Mouse (Mus musculus) CH12.LX (cell line): ENCODE results near the gene Lad1. TPM values are rescaled to one million over a fixed set of nuclear protein-coding genes. Genes with fewer than 3 reads are reported as not detected.
A peak's percentile ranks its signal among the peaks of the same experiment; 100 is the strongest.

Experiments used
- DNase-seq: peaks from one replicate; pipeline ENCODE4 v3.0.0-alpha.2; 2013; ENCODE audit errors: extremely low read depth
- H3K27ac ChIP-seq: 2 replicates; pipeline ENCODE4 v1.5.1; 2012; ENCODE audit warnings: low read depth, mild to moderate bottlenecking, control low read depth, moderate library complexity; ENCODE audit not compliant: insufficient read depth
- H3K27me3 ChIP-seq: replicated peaks from 2 replicates; pipeline ENCODE3; 2012; ENCODE audit warnings: inconsistent platforms
- H3K36me3 ChIP-seq, 2 experiments: replicated peaks in 1 of 2; 2 replicates each; pipeline versions ENCODE3 to v1.6.1; 2012; ENCODE audit warnings: inconsistent platforms in 1 of 2, low read length in 1 of 2, mild to moderate bottlenecking in 1 of 2, mixed read lengths in 1 of 2, moderate library complexity in 1 of 2; ENCODE audit not compliant: control insufficient read depth in 1 of 2, insufficient read depth in 1 of 2
- H3K4me1 ChIP-seq, 2 experiments: 2 replicates each; pipeline ENCODE4 v1.6.1; 2012; ENCODE audit warnings: inconsistent platforms in 1 of 2, moderate library complexity in 1 of 2; ENCODE audit not compliant: insufficient read depth in 2 of 2, control insufficient read depth in 1 of 2
- H3K4me2 ChIP-seq: 2 replicates; pipeline ENCODE4 v1.6.1; 2012; ENCODE audit warnings: low read depth, mild to moderate bottlenecking, control low read depth; ENCODE audit not compliant: poor library complexity, insufficient read depth, severe bottlenecking
- H3K4me3 ChIP-seq, 3 experiments: fragments of 150-350 bp in 1 of 3; sonication (generic) in 1 of 3; replicated peaks in 1 of 3; 2 replicates each; pipeline versions ENCODE3 to v1.5.1; 2011 to 2012; ENCODE audit warnings: low read depth in 2 of 3, low read length in 2 of 3, mild to moderate bottlenecking in 2 of 3, moderate library complexity in 2 of 3, control low read depth in 1 of 3, improper control_type of control experiment in 1 of 3, inconsistent platforms in 1 of 3, mixed read lengths in 1 of 3; ENCODE audit not compliant: poor library complexity in 1 of 3
- H3K79me2 ChIP-seq: replicated peaks from 2 replicates; pipeline ENCODE4 v1.6.1; 2012; ENCODE audit warnings: mild to moderate bottlenecking, moderate library complexity; ENCODE audit not compliant: control insufficient read depth, poor library complexity, insufficient read depth, severe bottlenecking; ENCODE audit errors: extremely low read depth
- H3K9ac ChIP-seq: 2 replicates; pipeline ENCODE4 v1.6.1; 2012; ENCODE audit warnings: low read depth, mild to moderate bottlenecking, control low read depth, moderate library complexity; ENCODE audit not compliant: insufficient read depth
- H3K9me3 ChIP-seq: replicated peaks from 2 replicates; pipeline ENCODE3; 2012; ENCODE audit warnings: low read length, inconsistent platforms, mixed read lengths
- BHLHE40 ChIP-seq: IDR thresholded peaks from 2 replicates; pipeline ENCODE4 v1.6.1; 2011; ENCODE audit warnings: mild to moderate bottlenecking, low read depth, low read length, improper control_type of control experiment
- CHD1 ChIP-seq: IDR thresholded peaks from 2 replicates; pipeline ENCODE4 v1.6.1; 2012; ENCODE audit warnings: low read depth, low read length, improper control_type of control experiment, inconsistent platforms
- CTCF ChIP-seq, 2 experiments: IDR thresholded peaks in 1 of 2; conservative IDR thresholded peaks in 1 of 2; 2 replicates each; pipeline ENCODE4 v1.5.1; 2011 to 2012; ENCODE audit warnings: low read depth in 2 of 2, low read length in 2 of 2, improper control_type of control experiment in 1 of 2, inconsistent platforms in 1 of 2, mild to moderate bottlenecking in 1 of 2, moderate library complexity in 1 of 2
- ELF1 ChIP-seq: IDR thresholded peaks from 2 replicates; pipeline ENCODE4 v1.6.1; 2014; ENCODE audit warnings: low read depth, mild to moderate bottlenecking, inconsistent platforms, low read length, improper control_type of control experiment
- ETS1 ChIP-seq: conservative IDR thresholded peaks from 2 replicates; pipeline ENCODE4 v1.6.1; 2012; ENCODE audit warnings: low read depth, mild to moderate bottlenecking, inconsistent platforms, low read length, improper control_type of control experiment, moderate library complexity
- GABPA ChIP-seq: IDR thresholded peaks from 2 replicates; pipeline ENCODE4 v1.6.1; 2012; ENCODE audit warnings: low read depth, low read length, improper control_type of control experiment, inconsistent platforms; ENCODE audit not compliant: insufficient replicate concordance
- HCFC1 ChIP-seq: IDR thresholded peaks from 2 replicates; pipeline ENCODE4 v1.6.1; 2012; ENCODE audit warnings: low read depth, mild to moderate bottlenecking, inconsistent platforms, low read length, improper control_type of control experiment
- IRF4 ChIP-seq: IDR thresholded peaks from 2 replicates; pipeline ENCODE4 v1.6.1; 2014; ENCODE audit warnings: low read depth, mild to moderate bottlenecking, inconsistent platforms, low read length, improper control_type of control experiment
- MAZ ChIP-seq: IDR thresholded peaks from 2 replicates; pipeline ENCODE4 v1.6.1; 2012; ENCODE audit warnings: low read depth, mild to moderate bottlenecking, inconsistent platforms, low read length, improper control_type of control experiment, moderate library complexity
- MXI1 ChIP-seq: IDR thresholded peaks from 2 replicates; pipeline ENCODE4 v1.6.1; 2011; ENCODE audit warnings: mild to moderate bottlenecking, low read depth, low read length, improper control_type of control experiment
- RAD21 ChIP-seq: IDR thresholded peaks from 2 replicates; pipeline ENCODE4 v1.6.1; 2011; ENCODE audit warnings: low read depth, mild to moderate bottlenecking, low read length, improper control_type of control experiment, moderate library complexity
- RCOR1 ChIP-seq: conservative IDR thresholded peaks from 2 replicates; pipeline ENCODE4 v1.6.1; 2012; ENCODE audit warnings: low read depth, mild to moderate bottlenecking, inconsistent platforms, low read length, improper control_type of control experiment
- SMC3 ChIP-seq: IDR thresholded peaks from 2 replicates; pipeline ENCODE4 v1.6.1; 2011; ENCODE audit warnings: low read depth, low read length, improper control_type of control experiment
- TBP ChIP-seq: conservative IDR thresholded peaks from 2 replicates; pipeline ENCODE4 v1.6.1; 2011; ENCODE audit warnings: low read depth, low read length, improper control_type of control experiment
- TCF12 ChIP-seq: IDR thresholded peaks from 2 replicates; pipeline ENCODE4 v1.6.1; 2014; ENCODE audit warnings: low read depth, mild to moderate bottlenecking, inconsistent platforms, low read length, improper control_type of control experiment
- USF2 ChIP-seq: conservative IDR thresholded peaks from 2 replicates; pipeline ENCODE4 v1.6.1; 2011; ENCODE audit warnings: low read depth, low read length, improper control_type of control experiment
- ZKSCAN1 ChIP-seq: IDR thresholded peaks from 2 replicates; pipeline ENCODE4 v1.6.1; 2012; ENCODE audit warnings: low read depth, inconsistent platforms, low read length, improper control_type of control experiment, borderline replicate concordance
- dilution Hi-C: fragments of 300-500 bp; cut with MboI; formaldehyde crosslinking; loops from 2 replicates; pipeline ENCODE4 v1.14.3; 2020; ENCODE audit warnings: low sequenced_read_pairs; ENCODE audit not compliant: extremely low pct_unique_long_range_greater_than_20kb, extremely low pct_ligation_motif_present
- in situ Hi-C: fragments of 300-500 bp; cut with MboI; formaldehyde crosslinking; loops from 3 replicates; pipeline ENCODE4 v1.14.3; 2019; ENCODE audit warnings: low sequenced_read_pairs, low pct_ligation_motif_present, low pct_unique_long_range_greater_than_20kb, mixed read lengths
- polyA plus RNA-seq: library from polyadenylated mRNA; unstranded; fragments of >175 nt; gene quantifications from 2 replicates; pipeline ENCODE4 v1.2.1, GENCODE M21; 2012; ENCODE audit warnings: low read depth; ENCODE audit not compliant: insufficient read length
- total RNA-seq, 2 experiments: library from RNA; depleted of rRNA; stranded (reverse); fragments of 300-350 nt in 1 of 2; fragments of >200 nt in 1 of 2; gene quantifications; 2 replicates each; pipeline ENCODE4 v1.2.3; 2012 to 2014

Gene Lad1
- total and polyA plus RNA-seq, 3 experiments: 0.17 TPM; not detected in 2

- dilution Hi-C loops: no loop called here
- no peaks in the 10 kb centered on the region for H3K36me3 ChIP-seq
- in situ Hi-C loops: loop anchor here (5.0 kb wide), 1 partner anchor 61 kb away; the partner anchor contains the start of gene Csrp1
- no peaks in the 10 kb centered on the region for H3K9me3 ChIP-seq
- H3K27me3 ChIP-seq: no peaks in the 10 kb centered on the region
- TF ChIP-seq TCF12 (no peak), RCOR1 (no peak), BHLHE40 (no peak), USF2 (no peak), GABPA (no peak)
- H3K4me1 ChIP-seq: peaks cover 4% of the 10 kb centered on the region in 2 experiments
- H3K4me2 ChIP-seq: no peak overlapping the region
- no peak overlapping the region for H3K9ac ChIP-seq
- H3K4me3 ChIP-seq: no peak overlapping the region
- no peak overlapping the region for H3K27ac ChIP-seq
- H3K79me2 ChIP-seq: no peaks in the 10 kb centered on the region
- no peak for DNase-seq
These were observed 35.6 kb upstream of the Lad1 start for GRCm38 (mm10) chr1:135782816-135783215.

DNA sequence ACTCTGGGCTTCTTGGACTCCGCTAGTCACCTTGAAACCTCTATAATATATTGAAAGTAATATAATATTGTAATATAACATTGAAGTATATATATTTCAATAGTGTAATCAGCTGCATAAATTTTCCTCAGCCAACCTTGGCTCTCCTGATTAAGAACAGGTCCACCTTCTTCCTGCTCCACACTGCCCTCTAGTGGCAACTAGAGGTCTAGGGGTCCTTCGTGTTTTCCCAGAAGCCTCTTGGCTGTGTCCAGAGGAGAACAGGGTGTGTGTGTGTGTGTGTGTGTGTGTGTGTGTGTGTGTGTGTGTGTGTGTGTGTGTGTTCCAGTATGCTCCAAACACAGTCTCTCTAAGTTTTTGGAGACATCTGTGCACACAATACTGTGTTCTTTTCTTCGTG is 30.6 kb upstream of the Lad1 start:
- no peaks in the 10 kb centered on the region for H3K9me3 ChIP-seq
- dilution Hi-C loops (no loop called here), in situ Hi-C loops (loop anchor here (5.0 kb wide), 1 partner anchor 35 kb away; no protein-coding TSS in a partner anchor)
- no peak overlapping the region for H3K27ac ChIP-seq
- peak; percentile 91 for DNase-seq
- peaks cover 2% of the 10 kb centered on the region for H3K27me3 ChIP-seq
- peak; percentile 49; the same call in 1 of the 2 replicates for TF ChIP-seq IRF4
- TF ChIP-seq MAZ: no peak
- no peak for TF ChIP-seq TBP
- peak; percentile 26; the same call in 1 of the 2 replicates for TF ChIP-seq RAD21
- peak; percentile 51 for TF ChIP-seq SMC3
- TF ChIP-seq ELF1: peak; percentile 72; the same call in 1 of the 2 replicates
- peak; percentile 54 to 91 for TF ChIP-seq CTCF (conservative IDR thresholded peaks at IDR 0.05 in 1 of 2, IDR thresholded peaks at IDR 0.05 in 1 of 2; ENCODE audit: low read depth in 2 of 2, low read length in 2 of 2)
- no peak for TF ChIP-seq CHD1
- no peak for TF ChIP-seq ZKSCAN1
- TF ChIP-seq MXI1: no peak
- no peak for TF ChIP-seq ETS1
- peak; percentile 51 for TF ChIP-seq HCFC1
- H3K79me2 ChIP-seq: no peaks in the 10 kb centered on the region
- no peaks in the 10 kb centered on the region for H3K36me3 ChIP-seq
- H3K9ac ChIP-seq: no peak overlapping the region
- no peak overlapping the region for H3K4me3 ChIP-seq
- no peak overlapping the region for H3K4me2 ChIP-seq
- H3K4me1 ChIP-seq: peaks cover 8 to 30% of the 10 kb centered on the region in 2 experiments
